Mouse (Mus musculus) kidney, adult 11 months (tissue): ENCODE measurements around the gene Gm10837.

Source experiments
- DNase-seq: peaks from one replicate; pipeline ENCODE4 v3.0.0; 2022

Gm10837 gene

GRCm38 (mm10) chr14:122464763-122465741, 25.3 kb upstream of the Gm10837 start, which contains the start of gene Zic5:
Gene Zic5, minus strand, starts transcription at chr14:122465677.
- DNase-seq: no peak

- DNase-seq: no peak
Measured at GRCm38 (mm10) chr14:122465931-122466490, 24.4 kb upstream of the Gm10837 start.

GRCm38 (mm10) chr14:122466756-122467362, 23.5 kb upstream of the Gm10837 start:
- DNase-seq: no peak

GRCm38 (mm10) chr14:122467926-122468841, 22.2 kb upstream of the Gm10837 start:
- DNase-seq: no peak

GRCm38 (mm10) chr14:122468971-122469755, 21.2 kb upstream of the Gm10837 start:
- DNase-seq: no peak

GRCm38 (mm10) chr14:122471449-122472085, 18.8 kb upstream of the Gm10837 start:
- DNase-seq: no peak

- DNase-seq: no peak
Measured at GRCm38 (mm10) chr14:122472161-122472560, 18.2 kb upstream of the Gm10837 start.

- DNase-seq: no peak
Measured at GRCm38 (mm10) chr14:122472647-122473046, 17.7 kb upstream of the Gm10837 start.

GRCm38 (mm10) chr14:122473211-122473751, 17.1 kb upstream of the Gm10837 start:
- no peak for DNase-seq

- DNase-seq: no peak
Measured at GRCm38 (mm10) chr14:122474041-122474890, 16.1 kb upstream of the Gm10837 start.

- DNase-seq: no peak
Measured at GRCm38 (mm10) chr14:122474891-122475556, 15.4 kb upstream of the Gm10837 start, which contains the start of gene Zic2. Gene Zic2, plus strand, starts transcription at chr14:122475435.

- DNase-seq: no peak
Measured at GRCm38 (mm10) chr14:122475557-122476040, 14.8 kb upstream of the Gm10837 start.

GRCm38 (mm10) chr14:122476041-122476821, 14.2 kb upstream of the Gm10837 start:
- DNase-seq: no peak

- DNase-seq: no peak
Measured at GRCm38 (mm10) chr14:122476822-122477215, 13.6 kb upstream of the Gm10837 start.

GRCm38 (mm10) chr14:122477261-122477671, 13.1 kb upstream of the Gm10837 start:
- DNase-seq: no peak

GRCm38 (mm10) chr14:122477971-122478573, 12.3 kb upstream of the Gm10837 start:
- DNase-seq: no peak

- no peak for DNase-seq
Measured at GRCm38 (mm10) chr14:122478574-122479011, 11.8 kb upstream of the Gm10837 start.
